ENCODE assay signal across 9 mouse cellular contexts in genomic region chr16:4656571-4657081, GRCm38 (mm10). TPM values are rescaled to one million over a fixed set of nuclear protein-coding genes. Genes with fewer than 3 reads are reported as not detected.
DNase-seq lines count a peak whose midpoint lies in the region; ATAC-seq and TF ChIP-seq lines count a peak whose summit lies in the region.
"Had no signal": no experiment of that assay in that cellular context is flagged by ENCODE, and none has a peak within 500 bp of the region (broad histone marks: within the 10 kb centered on the region; RNA-seq: fewer than 3 reads in every experiment).

No protein-coding gene starts in this region.

- no peak overlapping the region for H3K9ac ChIP-seq in embryonic facial prominence, embryonic 14.5 days (ENCODE audit: low read depth, low read length)
- no peak overlapping the region for H3K9ac ChIP-seq in limb, embryonic 13.5 days

- peak overlapping the region; percentile 80 for H3K27ac ChIP-seq in gastrocnemius, adult 2 months
- peak overlapping the region; percentile 73; the same call in 1 of the 2 replicates for H3K27ac ChIP-seq in left cerebral cortex, adult 2 months
- peak overlapping the region; percentile 94 for H3K27ac ChIP-seq in embryonic facial prominence, embryonic 14.5 days (replicated peaks; ENCODE audit: low read depth, low read length)
- H3K27ac ChIP-seq in limb, embryonic 13.5 days = peak overlapping the region; percentile 96

- 70% methylated on average over 9 of the region's 9 CpGs for WGBS in embryonic facial prominence, embryonic 14.5 days
- WGBS in limb, embryonic 13.5 days = 47% methylated on average over 9 of the region's 9 CpGs

- no peaks in the 10 kb centered on the region for H3K9me3 ChIP-seq in embryonic facial prominence, embryonic 14.5 days (ENCODE audit: control insufficient read depth, low read length)
- no peaks in the 10 kb centered on the region for H3K9me3 ChIP-seq in limb, embryonic 13.5 days

- H3K27me3 ChIP-seq in embryonic facial prominence, embryonic 14.5 days (replicated peaks; ENCODE audit: control insufficient read depth, insufficient read depth, low read length) = no peaks in the 10 kb centered on the region
- no peaks in the 10 kb centered on the region for H3K27me3 ChIP-seq in limb, embryonic 13.5 days
- H3K27me3 ChIP-seq: Patski had no signal

- DNase-seq in gastrocnemius, adult 2 months = no peak
- DNase-seq in gastrocnemius, adult 8-10 months (ENCODE audit: low spot score in 2 of 2) = no peak
- DNase-seq in left cerebral cortex, adult 2 months (ENCODE audit: extremely low spot score in 1 of 2, low spot score in 2 of 2) = no peak
- DNase-seq in left cerebral cortex, postnatal 4 days = no peak
- no peak for DNase-seq in embryonic facial prominence, embryonic 14.5 days (ENCODE audit: low spot score)
- DNase-seq in B cell, adult 2 months = no peak

- peaks cover 54% of the 10 kb centered on the region for H3K4me1 ChIP-seq in embryonic facial prominence, embryonic 14.5 days (ENCODE audit: control insufficient read depth, insufficient read depth, low read length)
- H3K4me1 ChIP-seq in limb, embryonic 13.5 days = peaks cover 87% of the 10 kb centered on the region

- TF ChIP-seq CTCF in gastrocnemius, adult 2 months (IDR thresholded peaks at IDR 0.05) = no peak
- TF ChIP-seq CTCF in left cerebral cortex, adult 2 months (IDR thresholded peaks at IDR 0.05) = no peak

- peaks cover 18% of the 10 kb centered on the region; the same call in 1 of the 2 replicates for H3K36me3 ChIP-seq in embryonic facial prominence, embryonic 14.5 days (ENCODE audit: control insufficient read depth, insufficient read depth, low read length)
- H3K36me3 ChIP-seq in limb, embryonic 13.5 days = peaks cover 52% of the 10 kb centered on the region

- intact Hi-C loops in gastrocnemius, adult 2 months (cut with DNase I) = no loop called here
- intact Hi-C loops in left cerebral cortex, adult 2 months (cut with DNase I) = no loop called here
- intact Hi-C loops in left cerebral cortex, postnatal 4 days (cut with DNase I) = no loop called here

- no peak overlapping the region for H3K4me3 ChIP-seq in gastrocnemius, adult 2 months
- no peak overlapping the region for H3K4me3 ChIP-seq in left cerebral cortex, adult 2 months
- H3K4me3 ChIP-seq in embryonic facial prominence, embryonic 14.5 days (ENCODE audit: low read depth, low read length) = no peak overlapping the region
- no peak overlapping the region for H3K4me3 ChIP-seq in limb, embryonic 13.5 days

- no peak for ATAC-seq in embryonic facial prominence, embryonic 14.5 days (ENCODE audit: low read depth)
- ATAC-seq in limb, embryonic 13.5 days (ENCODE audit: low FRiP score, low read depth) = no peak
- ATAC-seq in megakaryocyte, adult 5-6 weeks (ENCODE audit: poor library complexity, severe bottlenecking) = no peak

- no peak overlapping the region for H3K4me2 ChIP-seq in embryonic facial prominence, embryonic 14.5 days (ENCODE audit: low read depth, low read length)
- H3K4me2 ChIP-seq in limb, embryonic 13.5 days (replicated peaks) = no peak overlapping the region

RNA-seq across cellular contexts. Expression of gene Dnaja3, which starts 16.8 kb away (rescaled TPM):
- 100 to 1,000 TPM in 1 of 2 experiments, 10 to 100 TPM in 1; 86.4 to 110 TPM for total RNA-seq in gastrocnemius, adult 2 months (2021)
- 100 to 1,000 TPM in 1 of 4 experiments, 10 to 100 TPM in 3; 99.4 to 103 (median 99.8) TPM for total RNA-seq in gastrocnemius, adult 8-10 months (2022)
- 10 to 100 TPM; 56.9 to 62.2 TPM for total RNA-seq in left cerebral cortex, adult 2 months (2021)
- total RNA-seq in left cerebral cortex, postnatal 4 days (2021) = 10 to 100 TPM; 40.0 to 40.2 TPM
- 57.6 and 57.7 TPM in 2 replicates for polyA plus RNA-seq in embryonic facial prominence, embryonic 14.5 days (2014; fragmentation: Nextera tagmentation; extraction: Ambion mirVana)
- 56.6 and 60.0 TPM in 2 replicates for polyA plus RNA-seq in limb, embryonic 13.5 days (2015; fragmentation: Nextera tagmentation; extraction: Ambion mirVana)
- total RNA-seq in megakaryocyte, adult 5-6 weeks (2015) = 10.1 and 11.9 TPM in 2 replicates
- 26.1 and 27.8 TPM in 2 replicates for total RNA-seq in megakaryocyte, adult 5-6 weeks (2017)

RNA-seq across cellular contexts. Expression of gene Vasn, which starts 16.9 kb away (rescaled TPM):
- 1 to 10 TPM; 4.8 to 6.0 TPM for total RNA-seq in gastrocnemius, adult 2 months (2021)
- total RNA-seq in gastrocnemius, adult 8-10 months (2022) = 1 to 10 TPM; 2.5 to 4.3 (median 3.9) TPM
- total RNA-seq in left cerebral cortex, adult 2 months (2021) = 10 to 100 TPM; 11.5 to 13.1 TPM
- total RNA-seq in left cerebral cortex, postnatal 4 days (2021) = 1 to 10 TPM; 2.6 to 3.2 TPM
- 31.3 and 32.4 TPM in 2 replicates for polyA plus RNA-seq in embryonic facial prominence, embryonic 14.5 days (2014; fragmentation: Nextera tagmentation; extraction: Ambion mirVana)
- 35.6 and 35.9 TPM in 2 replicates for polyA plus RNA-seq in limb, embryonic 13.5 days (2015; fragmentation: Nextera tagmentation; extraction: Ambion mirVana)
- total RNA-seq in megakaryocyte, adult 5-6 weeks (2015) = not detected in 2 replicates
- 0.12 TPM in 1 of 2 replicates, not detected in the other for total RNA-seq in megakaryocyte, adult 5-6 weeks (2017)

RNA-seq across cellular contexts. Expression of gene Coro7, which starts 23.0 kb away (rescaled TPM):
- 10 to 100 TPM; 12.1 to 13.6 TPM for total RNA-seq in gastrocnemius, adult 2 months (2021)
- 10 to 100 TPM; 11.7 to 15.1 (median 14.0) TPM for total RNA-seq in gastrocnemius, adult 8-10 months (2022)
- total RNA-seq in left cerebral cortex, adult 2 months (2021) = 10 to 100 TPM; 76.7 to 92.0 TPM
- 100 to 1,000 TPM in 1 of 2 experiments, 10 to 100 TPM in 1; 99.4 to 104 TPM for total RNA-seq in left cerebral cortex, postnatal 4 days (2021)
- 11.5 and 16.1 TPM in 2 replicates for polyA plus RNA-seq in embryonic facial prominence, embryonic 14.5 days (2014; fragmentation: Nextera tagmentation; extraction: Ambion mirVana)
- 19.6 and 20.8 TPM in 2 replicates for polyA plus RNA-seq in limb, embryonic 13.5 days (2015; fragmentation: Nextera tagmentation; extraction: Ambion mirVana)
- 68.6 and 74.5 TPM in 2 replicates for total RNA-seq in megakaryocyte, adult 5-6 weeks (2015)
- total RNA-seq in megakaryocyte, adult 5-6 weeks (2017) = 40.2 and 49.1 TPM in 2 replicates

RNA-seq across cellular contexts. Expression of gene Pam16, which starts 31.8 kb away (rescaled TPM):
- total RNA-seq in gastrocnemius, adult 2 months (2021) = 100 to 1,000 TPM in 1 of 2 experiments, 10 to 100 TPM in 1; 97.4 to 112 TPM
- total RNA-seq in gastrocnemius, adult 8-10 months (2022) = 100 to 1,000 TPM in 3 of 4 experiments, 10 to 100 TPM in 1; 93.3 to 129 (median 113) TPM
- total RNA-seq in left cerebral cortex, adult 2 months (2021) = 10 to 100 TPM; 78.1 to 94.1 TPM
- 10 to 100 TPM; 76.7 to 85.7 TPM for total RNA-seq in left cerebral cortex, postnatal 4 days (2021)
- 90.8 and 90.9 TPM in 2 replicates for polyA plus RNA-seq in embryonic facial prominence, embryonic 14.5 days (2014; fragmentation: Nextera tagmentation; extraction: Ambion mirVana)
- 105 and 106 TPM in 2 replicates for polyA plus RNA-seq in limb, embryonic 13.5 days (2015; fragmentation: Nextera tagmentation; extraction: Ambion mirVana)
- 30.8 and 42.8 TPM in 2 replicates for total RNA-seq in megakaryocyte, adult 5-6 weeks (2015)
- 18.1 and 24.3 TPM in 2 replicates for total RNA-seq in megakaryocyte, adult 5-6 weeks (2017)
